Mouse (Mus musculus): ENCODE measurements around the gene Tcf7l2.

DNA sequence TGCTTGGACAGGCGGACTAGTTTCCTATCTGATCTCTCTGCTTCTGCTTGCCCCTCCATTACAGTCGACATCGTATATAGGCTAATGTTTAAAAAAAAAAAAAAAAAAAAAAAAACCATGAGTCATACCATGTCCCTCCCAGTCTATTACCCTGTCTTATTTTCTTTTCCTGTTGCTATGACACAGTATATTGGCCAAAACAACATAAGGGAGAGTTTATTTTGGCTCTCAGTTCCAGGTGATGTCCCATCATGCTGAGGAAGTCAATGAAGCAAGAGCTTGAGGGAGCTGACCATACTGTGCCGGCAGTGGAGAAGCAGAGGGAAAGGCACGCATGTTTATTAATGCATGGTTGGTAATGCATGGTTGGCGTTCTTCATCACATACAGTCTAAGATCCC, 215.1 kb downstream of the Tcf7l2 start:
- TF ChIP-seq CTCF (IDR thresholded peaks at IDR 0.05; ENCODE audit: control insufficient read depth, insufficient read depth, low read length) (no peak), POLR2A (IDR thresholded peaks at IDR 0.05; ENCODE audit: borderline replicate concordance, control insufficient read depth, low read depth, low read length) (no peak)

Measured in bone marrow, adult 2 months (tissue).